Mouse (Mus musculus) liver, embryonic 14.5 days (tissue): ENCODE data around the gene Tex35. TPM values are rescaled to one million over a fixed set of nuclear protein-coding genes. Genes with fewer than 3 reads are reported as not detected.

Experiments
- ATAC-seq: fragments of 200-750 bp; cut with Nextera tagmentation; 2 replicates; pipeline ENCODE4 v1.8.0; 2017; ENCODE audit warnings: moderate number of reproducible peaks, mild to moderate bottlenecking, moderate library complexity; ENCODE audit not compliant: insufficient read depth
- DNase-seq, 3 experiments: peaks; one replicate each; pipeline ENCODE4 v3.0.0-alpha.2; 2012 to 2013; ENCODE audit warnings: low read depth in 3 of 3, low spot score in 3 of 3
- H3K27ac ChIP-seq: fragments of 300-500 bp; sonication (generic); 2 replicates; pipeline ENCODE4 v1.5.1; 2014; ENCODE audit warnings: moderate library complexity, mild to moderate bottlenecking, control low read depth, inconsistent platforms
- H3K27me3 ChIP-seq: fragments of 300-500 bp; sonication (generic); 2 replicates; pipeline ENCODE4 v1.6.1; 2014; ENCODE audit warnings: mild to moderate bottlenecking, low read length, moderate library complexity; ENCODE audit not compliant: control insufficient read depth, insufficient read depth
- H3K36me3 ChIP-seq: fragments of 300-500 bp; sonication (generic); replicated peaks from 2 replicates; pipeline ENCODE4 v1.6.1; 2014; ENCODE audit warnings: low read depth; ENCODE audit not compliant: control insufficient read depth, insufficient read depth
- H3K4me1 ChIP-seq, 2 experiments: fragments of 200-500 bp in 1 of 2; fragments of 300-500 bp in 1 of 2; sonication (generic) in 1 of 2; replicated peaks; 2 replicates each; pipeline ENCODE4 v1.6.1; 2012 to 2014; ENCODE audit warnings: antibody characterized with exemption in 1 of 2, inconsistent platforms in 1 of 2, low read length in 1 of 2; ENCODE audit not compliant: control insufficient read depth in 2 of 2, insufficient read depth in 2 of 2
- H3K4me2 ChIP-seq: fragments of 300-500 bp; sonication (generic); 2 replicates; pipeline ENCODE4 v1.6.1; 2014; ENCODE audit warnings: low read depth, mild to moderate bottlenecking, control low read depth, moderate library complexity
- H3K4me3 ChIP-seq, 2 experiments: fragments of 200-500 bp in 1 of 2; fragments of 300-500 bp in 1 of 2; sonication (generic) in 1 of 2; 2 replicates each; pipeline ENCODE4 v1.5.1; 2012 to 2014; ENCODE audit warnings: low read depth in 2 of 2, low read length in 2 of 2, mild to moderate bottlenecking in 2 of 2, control low read depth in 1 of 2, inconsistent platforms in 1 of 2, moderate library complexity in 1 of 2; ENCODE audit not compliant: insufficient read depth in 1 of 2
- H3K9ac ChIP-seq: fragments of 300-500 bp; sonication (generic); replicated peaks from 2 replicates; pipeline ENCODE4 v1.6.1; 2014; ENCODE audit warnings: mild to moderate bottlenecking, control low read depth, moderate library complexity
- H3K9me3 ChIP-seq: fragments of 300-500 bp; sonication (generic); 2 replicates; pipeline ENCODE4 v1.6.1; 2016; ENCODE audit warnings: low read length, mixed read lengths; ENCODE audit not compliant: control insufficient read depth
- CTCF ChIP-seq: IDR thresholded peaks from 2 replicates; pipeline ENCODE4 v1.5.1; 2016; ENCODE audit warnings: antibody characterized with exemption, low read depth, control low read depth
- EP300 ChIP-seq: IDR thresholded peaks from 2 replicates; pipeline ENCODE4 v1.6.1; 2016; ENCODE audit warnings: antibody characterized with exemption, low read depth
- WGBS: fragments of 180-500 bp; shearing (Covaris S2); extraction: QIAGEN DNeasy Blood & Tissue Kit; methylation state at CpG from one replicate; pipeline ENCODE4 v1.1.7; 2014; ENCODE audit not compliant: insufficient replicate concordance; 5-methylcytosine and 5-hydroxymethylcytosine counted together
- polyA plus RNA-seq, 2 experiments: library from polyadenylated mRNA; depleted of rRNA in 1 of 2; stranded (reverse) in 1 of 2; unstranded in 1 of 2; fragments of >200 nt; fragmentation: Nextera tagmentation in 1 of 2; extraction: Ambion mirVana in 1 of 2; gene quantifications; 2 replicates each; pipeline versions ENCODE4 v1.2.1 to v1.2.3; 2012 to 2014

The Tex35 gene
- polyA plus RNA-seq, 2 experiments, result not detected

DNA sequence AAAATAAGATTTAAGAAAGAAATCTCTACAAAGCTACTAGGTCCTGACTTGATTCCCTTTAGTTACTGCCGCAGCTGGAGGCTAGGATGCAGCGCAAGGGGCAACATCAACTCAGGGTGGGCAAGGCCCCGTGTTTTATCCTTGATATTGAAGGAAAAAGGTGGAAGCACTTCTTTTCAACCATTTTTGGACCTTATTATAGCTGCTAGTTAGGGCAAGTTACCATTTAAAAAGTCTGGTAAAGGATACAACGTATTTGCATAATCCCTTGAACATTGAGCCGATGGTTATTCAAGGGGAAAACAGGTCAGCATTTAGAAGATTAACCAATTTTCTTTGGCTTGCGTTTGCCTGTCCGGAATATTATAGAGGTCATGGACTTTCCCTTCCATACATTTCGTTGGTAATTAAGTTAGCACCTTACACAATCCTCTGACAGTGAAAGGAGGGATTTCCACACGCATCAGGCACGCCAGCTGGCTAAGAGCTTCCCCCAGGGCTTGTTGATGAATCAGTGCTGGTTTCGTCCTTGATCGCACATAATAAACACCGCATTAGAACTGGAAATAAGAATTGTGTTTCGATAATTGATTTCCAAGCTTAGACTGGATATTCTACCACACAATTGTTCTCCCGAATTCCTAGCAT is 39.2 kb downstream of the Tex35 start:
- TF ChIP-seq CTCF, result no peak
- no peak for TF ChIP-seq EP300
- no peaks in the 10 kb centered on the region for H3K27me3 ChIP-seq
- no peaks in the 10 kb centered on the region for H3K9me3 ChIP-seq
- no peak overlapping the region for H3K4me3 ChIP-seq
- no peak for ATAC-seq
- no peak overlapping the region for H3K27ac ChIP-seq
- no peak for DNase-seq
- no peak overlapping the region for H3K9ac ChIP-seq
- no peak overlapping the region for H3K4me2 ChIP-seq
- no peaks in the 10 kb centered on the region for H3K4me1 ChIP-seq
- no peaks in the 10 kb centered on the region for H3K36me3 ChIP-seq
- 72% methylated on average over 15 of the region's 15 CpGs for WGBS

DNA sequence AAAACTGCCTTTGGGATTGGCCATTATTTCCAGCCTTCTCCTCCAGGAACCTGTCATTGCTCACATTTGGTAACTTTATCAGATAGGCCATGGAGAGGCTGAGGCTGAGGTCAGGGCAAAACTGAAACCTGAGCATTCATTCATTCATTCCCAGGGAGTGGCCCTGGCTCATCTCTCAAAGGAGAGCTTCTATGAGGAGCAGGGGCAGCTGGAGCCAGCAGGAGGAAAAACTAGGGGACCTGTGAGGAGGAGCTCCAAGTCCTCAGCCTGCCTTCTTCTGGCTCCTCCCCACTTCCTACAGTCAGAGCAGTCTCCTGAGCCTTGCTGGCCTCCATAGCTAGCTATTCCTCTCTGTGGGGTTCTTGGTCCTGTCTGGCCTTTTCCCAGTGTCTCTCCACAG is 40.2 kb downstream of the Tex35 start:
- Histone ChIP-seq H3K36me3 (no peaks in the 10 kb centered on the region), H3K4me3 (no peak overlapping the region), H3K27me3 (no peaks in the 10 kb centered on the region), H3K4me1 (no peaks in the 10 kb centered on the region), H3K27ac (no peak overlapping the region), H3K9ac (no peak overlapping the region), H3K4me2 (no peak overlapping the region), H3K9me3 (no peaks in the 10 kb centered on the region)
- ATAC-seq (no peak), DNase-seq (no peak)
- TF ChIP-seq EP300 (no peak), CTCF (no peak)

DNA sequence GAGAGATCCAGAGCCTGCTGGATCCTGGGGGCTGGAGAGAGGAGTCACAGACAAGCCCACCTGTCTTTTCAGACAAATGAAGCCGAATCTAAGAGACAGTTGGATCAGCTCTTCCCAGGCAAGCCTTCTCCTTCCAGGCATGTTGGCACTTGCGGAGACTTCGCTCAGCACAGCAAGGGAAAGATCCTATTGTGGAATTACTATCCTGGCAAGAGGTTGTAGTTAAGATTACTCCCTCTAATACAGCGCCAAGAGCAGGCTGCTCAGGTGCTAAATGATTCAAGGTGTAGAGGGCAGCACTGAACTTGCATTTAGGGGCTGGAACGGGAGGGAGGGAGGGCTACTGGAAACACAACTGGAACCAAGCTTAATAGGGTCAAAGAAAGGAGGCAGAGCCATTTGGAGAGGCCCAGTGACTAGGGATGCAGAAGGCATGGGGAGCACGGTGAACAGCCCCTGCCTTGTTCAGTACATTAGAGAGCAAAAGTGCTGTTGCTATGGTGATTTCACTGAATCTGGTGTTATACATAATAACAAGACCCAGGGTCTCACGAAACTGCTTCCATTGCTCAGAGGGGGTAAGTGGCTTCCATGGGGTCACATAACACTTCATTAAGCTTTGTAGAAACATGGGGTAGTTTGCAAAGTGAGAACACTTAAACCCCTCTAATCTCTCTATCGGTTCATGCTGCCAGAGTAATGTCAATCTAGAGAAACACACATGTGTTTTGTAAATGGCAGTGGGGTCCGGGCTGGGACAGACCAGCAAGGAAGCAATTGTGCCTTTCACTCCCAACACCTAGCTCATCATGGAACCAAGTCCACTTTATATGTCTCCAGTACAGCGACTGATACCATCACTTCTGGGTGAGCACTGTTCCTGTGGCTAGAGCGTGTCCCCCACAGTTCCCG is 42.4 kb downstream of the Tex35 start:
- Histone ChIP-seq H3K4me2 (no peak overlapping the region), H3K27ac (no peak overlapping the region), H3K4me3 (no peak overlapping the region), H3K27me3 (no peaks in the 10 kb centered on the region), H3K9ac (no peak overlapping the region), H3K36me3 (no peaks in the 10 kb centered on the region), H3K4me1 (peaks cover 0 to 2% of the 10 kb centered on the region in 2 experiments; a peak in 1 of 4 replicates), H3K9me3 (no peaks in the 10 kb centered on the region)
- 75% methylated on average over 12 of the region's 12 CpGs for WGBS
- ATAC-seq (no peak), DNase-seq (no peak)
- no peak for TF ChIP-seq EP300
- no peak for TF ChIP-seq CTCF

DNA sequence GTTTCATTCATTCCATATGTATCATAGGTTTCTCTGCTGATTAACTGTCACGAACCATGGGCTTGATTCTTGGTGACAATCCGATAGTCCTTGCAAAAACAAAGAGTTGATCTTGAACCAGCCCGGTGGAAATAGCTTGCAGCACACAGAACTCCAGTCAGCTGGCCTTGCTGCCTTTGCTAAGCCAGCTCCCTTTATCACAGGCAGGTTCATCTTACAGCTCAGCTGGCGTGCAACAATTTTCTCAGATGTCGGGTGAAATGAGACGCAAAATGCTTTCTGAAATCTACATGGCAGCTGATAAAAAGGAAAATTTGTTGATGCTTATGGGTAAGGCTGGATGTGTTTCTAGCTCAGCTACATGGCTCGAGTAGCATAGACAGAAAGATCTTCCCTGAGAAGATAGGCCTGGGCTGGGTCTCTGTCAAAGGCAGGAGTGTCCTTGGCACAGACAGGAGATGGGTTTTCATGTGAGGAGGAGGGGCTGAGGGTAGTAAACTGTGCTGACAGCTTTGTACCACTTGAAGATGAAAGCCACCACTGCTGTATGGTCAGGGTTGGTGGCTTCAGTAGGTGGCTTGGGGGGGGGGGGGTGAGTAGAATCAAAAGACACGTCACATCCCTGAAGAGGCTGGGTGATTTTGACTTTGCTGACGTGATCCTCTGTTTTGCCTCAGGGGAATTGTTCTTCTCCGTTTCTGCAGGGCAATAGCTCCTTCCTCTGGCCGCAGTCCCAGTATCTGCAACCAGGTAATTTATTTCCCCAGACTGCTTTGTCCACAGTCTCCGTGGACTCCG is 45.0 kb downstream of the Tex35 start:
- Histone ChIP-seq H3K9me3 (no peaks in the 10 kb centered on the region), H3K4me3 (no peak overlapping the region), H3K4me2 (no peak overlapping the region), H3K27me3 (no peaks in the 10 kb centered on the region), H3K4me1 (peaks cover 0 to 2% of the 10 kb centered on the region in 2 experiments; a peak in 1 of 4 replicates), H3K36me3 (no peaks in the 10 kb centered on the region), H3K9ac (no peak overlapping the region), H3K27ac (no peak overlapping the region)
- DNase-seq (no peak), ATAC-seq (no peak)
- 61% methylated on average over 13 of the region's 13 CpGs for WGBS
- TF ChIP-seq EP300 (no peak), CTCF (no peak)
